Mouse (Mus musculus) telencephalon, adult 2 months (tissue): ENCODE results near the gene Drg1.
A peak's percentile ranks its signal among the peaks of the same experiment; 100 is the strongest.

Experiments used
- DNase-seq: peaks from one replicate; pipeline ENCODE4 v3.0.0-alpha.2; 2011; ENCODE audit warnings: low read depth, low spot score

Gene Drg1

GRCm38 (mm10) chr11:3266079-3266685 is at the start of gene Drg1:
Drg1 (minus strand) TSS chr11:3266415.
- peak; percentile 91 for DNase-seq

GRCm38 (mm10) chr11:3314148-3314547 is 47.9 kb upstream of the Drg1 start:
- no peak for DNase-seq

GRCm38 (mm10) chr11:3313294-3313693 is 47.1 kb upstream of the Drg1 start:
- DNase-seq = no peak

- DNase-seq = no peak
Measured at GRCm38 (mm10) chr11:3311586-3312347, 45.6 kb upstream of the Drg1 start.

GRCm38 (mm10) chr11:3310789-3311585 is 44.8 kb upstream of the Drg1 start:
- DNase-seq = no peak

- no peak for DNase-seq
Measured at GRCm38 (mm10) chr11:3309884-3310283, 43.7 kb upstream of the Drg1 start.

- no peak for DNase-seq
Measured at GRCm38 (mm10) chr11:3307875-3308274, 41.7 kb upstream of the Drg1 start.

- DNase-seq = no peak
Measured at GRCm38 (mm10) chr11:3305821-3306220, 39.6 kb upstream of the Drg1 start.

GRCm38 (mm10) chr11:3302792-3303191 is 36.6 kb upstream of the Drg1 start:
- no peak for DNase-seq

GRCm38 (mm10) chr11:3302385-3302784 is 36.2 kb upstream of the Drg1 start:
- DNase-seq = peak; percentile 80

GRCm38 (mm10) chr11:3301075-3301474 is 34.9 kb upstream of the Drg1 start:
- no peak for DNase-seq

GRCm38 (mm10) chr11:3298813-3299185 is 32.6 kb upstream of the Drg1 start:
- DNase-seq = no peak

- DNase-seq = no peak
Measured at GRCm38 (mm10) chr11:3297871-3298812, 31.9 kb upstream of the Drg1 start.

GRCm38 (mm10) chr11:3296056-3296455 is 29.8 kb upstream of the Drg1 start:
- no peak for DNase-seq

GRCm38 (mm10) chr11:3294641-3295040 is 28.4 kb upstream of the Drg1 start:
- DNase-seq = no peak

- no peak for DNase-seq
Measured at GRCm38 (mm10) chr11:3293361-3293760, 27.1 kb upstream of the Drg1 start.

GRCm38 (mm10) chr11:3292711-3293249 is 26.6 kb upstream of the Drg1 start:
- DNase-seq = no peak

- DNase-seq = no peak
Measured at GRCm38 (mm10) chr11:3292062-3292421, 25.8 kb upstream of the Drg1 start.

- DNase-seq = no peak
Measured at GRCm38 (mm10) chr11:3291311-3292061, 25.3 kb upstream of the Drg1 start.

- no peak for DNase-seq
Measured at GRCm38 (mm10) chr11:3290640-3291310, 24.6 kb upstream of the Drg1 start.
